Mouse (Mus musculus) v-Abl transformed pro-B cells (cell line): Measurements from ENCODE around the gene Ilk.
"Not testable (repeated sequence)": the region's sequence is repeated elsewhere in the genome, so short reads cannot be mapped to it uniquely, and the experiment has no call there.

Experiments used
- in situ Hi-C, 2 experiments: fragments of 400-800 bp; cut with MboI; formaldehyde crosslinking; loops; one replicate each; pipeline ENCODE4 v1.15.1; 2025; ENCODE audit not compliant: unreplicated experiment in 2 of 2

Gene Ilk

GRCm38 (mm10) chr7:105741978-105742377 is 5.6 kb downstream of the Ilk start:
- in situ Hi-C loops: no loop called here

DNA sequence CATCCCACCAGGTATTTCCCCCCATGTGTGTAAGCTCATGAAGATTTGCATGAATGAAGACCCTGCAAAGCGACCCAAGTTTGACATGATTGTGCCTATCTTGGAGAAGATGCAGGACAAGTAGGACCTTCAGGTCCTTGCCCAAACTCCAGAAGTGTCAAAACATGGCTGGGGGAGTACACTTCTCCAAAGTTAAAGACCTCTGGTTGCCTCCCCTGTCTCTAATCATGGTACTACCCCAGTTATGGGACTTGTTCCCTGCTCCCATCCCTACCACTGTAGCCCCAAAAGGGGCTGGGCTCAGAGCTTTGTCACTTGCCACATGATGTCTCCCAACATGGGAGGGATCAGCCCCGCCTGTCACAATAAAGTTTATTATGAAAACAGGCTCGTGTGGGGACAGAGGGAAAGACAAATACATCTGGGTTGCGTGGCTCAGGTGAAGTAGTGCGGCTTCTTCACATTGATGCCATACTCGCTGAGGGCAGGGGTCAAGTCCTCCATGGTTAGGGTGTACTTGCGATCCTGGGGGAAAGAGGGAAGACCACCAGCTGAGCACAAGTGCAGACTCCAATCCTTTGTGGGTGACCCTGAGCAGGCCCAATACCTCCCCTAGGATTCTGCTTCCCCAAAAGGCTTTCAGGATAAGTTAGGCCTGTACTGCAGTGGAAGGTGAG is 6.3 kb downstream of the Ilk start:
- in situ Hi-C loops: not testable (repeated sequence)

DNA sequence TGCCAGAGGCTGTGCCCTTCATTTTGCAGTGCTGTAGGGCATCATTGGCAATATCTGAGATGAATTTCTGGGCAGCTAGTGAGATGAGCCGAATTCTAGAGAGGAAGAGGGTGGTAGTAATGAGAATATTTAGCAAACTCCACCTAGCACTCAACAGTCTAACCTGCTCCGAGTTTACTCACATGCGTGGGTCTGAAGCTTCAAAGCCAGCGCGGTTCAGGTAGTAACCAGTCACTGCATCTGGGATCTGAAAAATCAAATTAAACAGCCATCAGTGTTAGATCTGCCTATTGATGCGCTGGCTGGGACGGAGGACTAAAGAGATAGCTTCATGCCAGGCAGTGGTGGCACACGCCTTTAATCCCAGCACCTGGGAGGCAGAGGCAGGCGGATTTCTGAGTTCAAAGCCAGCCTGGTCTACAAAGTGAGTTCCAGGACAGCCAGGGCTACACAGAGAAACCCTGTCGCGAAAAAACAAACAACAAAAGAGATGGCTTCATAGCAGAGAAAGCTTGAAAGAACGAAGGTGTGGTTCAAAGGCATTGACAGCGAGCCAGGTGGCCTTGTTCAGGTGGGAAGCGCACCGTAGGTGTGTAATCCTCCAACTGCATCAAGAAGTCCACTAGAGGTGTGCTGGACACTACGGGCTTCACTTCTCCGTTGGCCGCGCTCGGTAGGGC is 7.0 kb downstream of the Ilk start:
- in situ Hi-C loops: not testable (repeated sequence)

- in situ Hi-C loops: no loop called here
These were observed 7.7 kb downstream of the Ilk start, which contains the start of gene Taf10 for GRCm38 (mm10) chr7:105743926-105744590. Gene Taf10, minus strand, starts transcription at chr7:105744361.

GRCm38 (mm10) chr7:105747776-105748175 is 11.4 kb downstream of the Ilk start:
- in situ Hi-C loops: no loop called here

GRCm38 (mm10) chr7:105751491-105752433 is 15.4 kb downstream of the Ilk start, which contains the start of gene Tpp1:
Gene Tpp1, minus strand, starts transcription at chr7:105752235.
- in situ Hi-C loops: no loop called here

DNA sequence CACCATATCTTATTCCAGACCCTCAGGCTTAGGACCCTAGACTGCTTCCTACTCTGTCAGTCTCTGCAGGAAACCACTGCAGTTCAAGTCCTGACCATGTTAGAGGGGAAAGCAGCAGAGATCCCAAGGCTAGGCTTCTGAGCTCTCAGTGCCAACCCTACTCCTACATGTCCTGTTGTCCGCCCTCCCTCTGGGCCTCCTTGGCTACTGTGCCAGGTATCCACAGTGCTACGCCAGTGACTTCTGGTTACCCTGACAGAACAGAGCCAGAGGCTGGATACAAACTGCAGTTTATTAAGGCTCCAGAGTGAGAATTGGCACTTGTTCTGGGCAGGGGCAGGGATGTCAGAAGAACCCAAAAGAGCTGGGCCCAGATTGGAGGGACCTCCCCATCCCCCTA is 16.3 kb downstream of the Ilk start:
- in situ Hi-C loops: no loop called here

GRCm38 (mm10) chr7:105753281-105753680 is 16.9 kb downstream of the Ilk start:
- in situ Hi-C loops: no loop called here

- in situ Hi-C loops: no loop called here
These were observed 25.6 kb downstream of the Ilk start for GRCm38 (mm10) chr7:105761813-105762484.

- in situ Hi-C loops: no loop called here
These were observed 26.3 kb downstream of the Ilk start for GRCm38 (mm10) chr7:105762517-105763270.

GRCm38 (mm10) chr7:105764331-105764730 is 27.9 kb downstream of the Ilk start:
- in situ Hi-C loops: no loop called here

DNA sequence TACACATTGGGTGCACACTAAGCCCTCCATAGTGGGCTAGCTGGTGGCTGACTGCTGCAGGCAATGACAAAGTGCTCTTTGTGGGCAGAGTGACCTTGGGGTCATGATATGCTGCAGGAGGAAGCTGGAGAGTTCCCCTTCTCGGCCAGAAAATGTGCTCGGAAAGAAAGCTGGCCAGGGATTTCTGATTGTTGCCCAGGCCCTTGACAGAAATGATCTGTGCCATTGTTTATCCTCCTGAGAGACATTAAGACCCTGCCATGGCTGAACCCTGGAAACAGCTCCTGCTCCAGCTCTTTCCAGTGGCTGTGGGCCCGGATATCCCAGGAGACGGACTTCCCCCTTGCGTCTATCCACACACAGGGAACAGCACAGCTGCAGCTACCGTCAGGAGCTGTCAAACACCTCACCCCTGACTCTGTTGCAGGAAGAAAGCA is 31.4 kb downstream of the Ilk start:
- in situ Hi-C loops: no loop called here

DNA sequence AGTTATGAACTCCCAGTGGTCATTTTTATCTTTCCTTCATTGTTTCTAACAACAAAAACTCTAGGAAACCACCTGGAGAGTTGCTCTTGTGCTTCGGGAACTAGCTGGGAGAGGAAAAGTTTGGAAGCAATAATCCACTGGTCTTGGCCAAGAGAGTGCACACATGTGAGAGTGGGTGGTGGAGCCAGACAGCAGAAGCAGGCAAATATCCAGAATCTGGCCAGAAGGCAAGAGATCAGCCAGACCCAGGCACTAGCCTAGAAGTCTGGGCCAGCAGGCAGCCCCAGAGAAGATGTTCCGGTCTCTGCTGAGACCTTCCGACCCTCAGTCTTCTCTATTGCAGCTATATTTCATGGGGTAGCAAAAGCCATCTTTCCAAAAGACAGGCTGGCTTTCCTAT is 33.6 kb downstream of the Ilk start:
- in situ Hi-C loops: no loop called here

- in situ Hi-C loops: no loop called here
These were observed 35.9 kb downstream of the Ilk start for GRCm38 (mm10) chr7:105772331-105772730.

GRCm38 (mm10) chr7:105773041-105773440 is 36.6 kb downstream of the Ilk start:
- in situ Hi-C loops: no loop called here

- in situ Hi-C loops: no loop called here
These were observed 38.3 kb downstream of the Ilk start for GRCm38 (mm10) chr7:105774661-105775060.

DNA sequence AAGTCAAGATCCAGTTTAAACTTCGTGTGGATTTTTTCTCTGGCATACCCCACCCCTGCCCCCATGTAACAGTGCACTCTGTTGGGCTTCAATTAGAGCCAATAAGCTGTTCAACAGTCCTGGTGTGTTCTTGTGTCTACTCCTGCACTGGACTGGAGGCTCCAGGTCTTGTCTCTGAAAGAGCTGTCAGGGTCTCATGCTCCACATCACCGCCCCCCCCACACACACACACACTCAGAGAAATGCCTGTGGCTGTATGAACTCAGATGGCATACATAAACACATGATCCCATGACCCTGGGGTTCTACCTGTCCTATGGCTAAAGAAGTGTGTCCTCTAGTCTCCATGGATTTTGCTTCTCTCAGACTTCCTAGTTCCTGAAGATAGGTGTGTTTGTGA is 39.6 kb downstream of the Ilk start:
- in situ Hi-C loops: no loop called here

DNA sequence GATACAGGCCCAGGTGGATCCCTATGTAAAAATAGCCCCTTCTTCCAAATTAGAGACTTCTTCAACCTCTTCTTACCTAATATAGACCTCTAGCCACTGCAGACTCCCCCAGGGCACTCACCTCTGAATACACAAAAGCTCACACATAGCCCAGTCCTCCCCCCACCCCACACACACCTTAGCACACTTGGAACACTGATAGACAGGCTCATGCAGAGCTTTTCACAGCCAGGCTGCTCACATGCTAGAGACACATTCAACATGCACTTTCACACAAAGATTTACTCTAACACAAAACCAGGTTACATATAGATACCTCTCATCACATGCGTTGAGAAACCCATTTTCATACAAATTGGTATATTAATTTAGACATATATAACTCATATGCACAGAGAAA is 40.9 kb downstream of the Ilk start:
- in situ Hi-C loops: no loop called here

GRCm38 (mm10) chr7:105777797-105778552 is 41.6 kb downstream of the Ilk start:
- in situ Hi-C loops: no loop called here
